Mouse (Mus musculus): Measurements from ENCODE around the gene Bicd2.

GRCm38 (mm10) chr13:49362804-49363203, 21.4 kb downstream of the Bicd2 start:
- TF ChIP-seq CTCF (IDR thresholded peaks at IDR 0.05; ENCODE audit: borderline replicate concordance, insufficient read depth, low read length) (no peak), POLR2A (IDR thresholded peaks at IDR 0.05; ENCODE audit: low read depth, low read length) (no peak)

Measured in embryonic fibroblast, embryonic 13.5 days (primary cell).